Mouse (Mus musculus) liver (tissue): ENCODE measurements at regions not wholly inside any gene's neighbourhood (a gene's known extent, or its start where the extent isn't known, plus 50 kb on each side); places are given as distances from the start of the nearest gene placed in this dataset.

Source experiments
- DNase-seq: peaks from one replicate; pipeline ENCODE4 v3.0.0-alpha.2; 2020; ENCODE audit warnings: mixed read lengths

DNA sequence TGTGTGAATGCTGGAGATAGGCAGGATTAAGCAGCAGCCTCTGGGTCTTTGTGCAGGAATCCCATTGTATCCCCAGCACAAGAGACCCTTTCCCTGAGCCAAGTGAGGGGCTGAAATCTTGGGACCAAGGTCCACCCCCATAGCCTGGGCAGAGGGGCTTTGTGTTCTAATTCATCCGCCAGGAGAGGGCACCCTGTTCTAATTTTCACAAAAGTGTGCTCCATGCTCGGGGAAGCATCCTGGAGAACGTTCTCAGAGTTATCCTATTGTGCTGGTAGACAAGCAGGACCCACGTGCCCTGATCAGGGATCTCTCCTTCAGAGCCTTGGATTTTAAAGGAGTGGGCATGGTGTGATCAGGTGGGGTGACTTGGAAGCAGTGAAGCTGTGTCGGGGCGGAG is 191.5 kb upstream of the 4931429L15Rik start:
- no peak for DNase-seq

DNA sequence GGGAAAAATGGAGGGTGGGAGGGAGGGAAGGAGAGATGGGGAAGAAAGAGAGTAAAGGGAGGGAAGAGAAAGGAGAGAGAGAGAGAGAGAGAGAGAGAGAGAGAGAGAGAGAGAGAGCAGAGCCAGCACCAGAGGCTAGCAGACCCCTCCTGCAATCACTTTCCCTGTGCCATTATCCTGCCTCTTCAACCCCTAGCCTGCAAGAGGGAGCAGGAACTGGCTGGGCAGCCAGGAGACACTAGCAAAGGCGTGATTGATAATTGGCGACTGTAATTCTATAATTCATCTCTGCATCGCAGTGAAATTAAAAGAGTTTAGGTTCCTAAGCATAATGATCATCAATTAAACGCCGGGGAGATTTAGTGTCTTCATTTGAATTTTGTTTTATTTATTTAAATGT is 190.1 kb upstream of the 4931429L15Rik start:
- DNase-seq: no peak

DNA sequence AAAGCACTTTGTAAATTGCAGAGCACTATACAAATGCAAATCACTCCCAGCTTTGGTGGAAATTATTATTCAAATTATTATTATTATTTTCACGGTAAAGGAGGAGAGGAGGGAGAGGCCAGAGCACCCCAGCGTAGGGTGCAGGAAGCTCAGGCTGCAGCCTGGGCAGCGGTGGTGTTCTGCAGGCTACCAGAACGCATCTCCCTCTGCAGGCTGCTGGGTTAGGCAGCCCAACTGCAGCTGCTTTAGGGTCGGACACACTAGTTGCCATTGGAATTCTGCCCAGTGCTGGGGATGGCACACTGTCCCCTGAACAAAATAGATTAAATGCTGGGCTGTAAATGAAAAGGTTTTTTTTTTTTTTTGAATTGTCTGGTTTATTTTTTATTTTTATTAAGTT is 189.7 kb upstream of the 4931429L15Rik start:
- no peak for DNase-seq

DNA sequence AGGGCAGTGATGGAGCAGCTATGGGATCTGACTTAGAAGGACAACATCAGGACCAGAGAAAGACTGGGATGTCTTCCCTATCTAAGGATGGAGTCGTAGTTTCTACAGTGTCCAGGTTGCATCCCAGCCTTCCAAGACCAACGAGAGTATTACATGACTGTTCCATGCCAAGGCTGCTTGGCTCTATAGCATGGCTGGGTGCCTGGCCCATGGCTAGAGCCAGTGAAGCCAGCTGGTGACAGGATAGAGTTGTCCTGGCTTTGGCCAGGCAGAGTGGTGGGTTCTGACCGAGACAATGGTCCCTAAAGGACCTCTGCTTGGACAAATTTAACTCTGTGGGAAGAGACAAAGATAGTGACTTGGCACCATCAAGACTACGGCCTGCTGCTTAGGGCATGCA is 187.2 kb upstream of the 4931429L15Rik start:
- no peak for DNase-seq

DNA sequence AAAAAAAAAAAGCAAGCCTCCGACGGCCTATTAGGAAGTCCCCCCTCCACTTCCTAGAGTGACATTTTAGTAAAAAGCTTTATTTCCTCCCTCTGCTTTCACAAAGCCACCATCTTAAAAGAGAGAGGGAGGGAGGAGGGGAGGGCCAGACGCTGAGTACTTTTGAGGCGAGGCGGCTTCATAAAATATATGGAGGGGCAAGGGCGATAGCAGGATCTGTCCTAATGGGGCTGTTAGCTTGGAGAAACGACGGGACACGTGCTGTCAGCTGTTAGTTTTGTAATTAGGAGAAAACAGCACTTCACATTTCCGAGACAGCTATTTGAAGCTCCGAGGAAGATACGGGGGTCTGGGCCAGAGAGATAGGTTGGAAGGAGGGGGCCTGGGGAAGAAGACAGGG is 184.8 kb upstream of the 4931429L15Rik start:
- DNase-seq: no peak

DNA sequence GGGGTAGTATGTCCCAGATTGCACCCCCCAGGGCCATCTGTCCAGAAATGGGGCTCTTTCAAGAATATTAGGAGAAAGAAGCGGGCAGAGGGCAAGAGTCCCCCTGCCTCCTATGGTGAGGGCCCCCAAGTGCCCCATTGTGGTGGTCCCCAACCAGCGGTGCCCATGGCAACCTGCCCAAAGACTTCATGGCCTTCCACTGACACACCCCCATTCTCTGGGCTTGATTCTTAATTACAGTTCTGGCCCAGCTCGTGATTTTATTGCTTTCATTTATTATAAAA is 184.3 kb upstream of the 4931429L15Rik start:
- no peak for DNase-seq

DNA sequence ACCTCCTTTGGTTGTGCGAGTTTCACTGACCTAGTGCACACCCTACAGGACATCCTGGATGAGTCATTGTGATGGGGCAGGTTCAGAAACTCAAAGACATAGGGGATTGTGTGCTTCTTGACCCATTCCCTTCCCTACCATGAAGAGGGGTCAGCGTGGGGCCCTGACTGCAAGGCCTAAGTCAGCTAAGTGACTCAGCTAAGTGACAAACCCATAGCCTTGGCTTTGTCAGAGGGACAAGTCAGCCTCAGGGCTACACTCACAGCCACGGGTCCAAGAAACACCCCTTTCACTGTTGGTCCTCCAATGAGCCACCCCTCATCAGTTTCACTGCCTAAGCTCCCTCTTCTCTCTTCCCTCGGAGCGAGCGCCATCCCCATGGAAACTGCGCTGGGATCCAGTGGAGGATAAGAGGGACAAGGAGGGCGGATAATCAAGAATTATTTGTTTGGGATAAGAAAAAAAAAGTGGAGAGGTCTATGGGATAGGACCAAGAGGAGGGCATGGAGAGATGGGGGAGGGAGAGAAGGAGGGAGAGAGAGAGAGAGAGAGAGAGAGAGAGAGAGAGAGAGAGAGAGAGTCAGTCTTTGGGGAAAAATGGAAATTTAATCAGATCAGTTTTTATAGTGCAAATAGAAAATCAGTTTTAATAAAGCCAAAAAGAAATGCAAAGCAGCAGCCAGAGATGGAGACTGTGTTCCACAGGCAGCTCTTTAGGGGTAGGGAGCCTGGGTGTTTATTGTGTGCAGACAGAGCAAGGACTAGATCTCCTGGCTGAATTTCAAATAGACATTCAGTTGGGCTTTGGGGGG is 183.7 kb upstream of the 4931429L15Rik start:
- DNase-seq: no peak

DNA sequence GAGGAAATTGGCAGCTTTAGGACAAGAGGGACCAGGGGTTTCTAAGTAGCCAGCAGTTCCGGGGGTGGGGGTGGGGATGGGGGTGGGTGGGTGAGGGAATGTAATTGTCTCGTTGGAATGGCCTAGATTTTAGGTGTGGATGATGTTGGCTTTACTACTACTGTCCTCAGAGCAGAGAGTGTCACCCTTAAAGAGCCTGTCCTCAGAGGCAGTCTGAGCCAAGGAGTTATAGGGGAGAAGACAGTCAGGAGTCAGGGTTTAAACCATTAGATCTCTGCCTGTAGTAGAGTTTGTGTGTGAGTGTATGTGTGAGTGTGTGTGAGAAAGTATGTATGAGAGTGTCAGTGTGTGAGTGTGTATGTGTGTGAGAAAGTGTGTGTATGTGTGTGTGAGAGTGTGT is 179.6 kb upstream of the 4931429L15Rik start:
- no peak for DNase-seq

DNA sequence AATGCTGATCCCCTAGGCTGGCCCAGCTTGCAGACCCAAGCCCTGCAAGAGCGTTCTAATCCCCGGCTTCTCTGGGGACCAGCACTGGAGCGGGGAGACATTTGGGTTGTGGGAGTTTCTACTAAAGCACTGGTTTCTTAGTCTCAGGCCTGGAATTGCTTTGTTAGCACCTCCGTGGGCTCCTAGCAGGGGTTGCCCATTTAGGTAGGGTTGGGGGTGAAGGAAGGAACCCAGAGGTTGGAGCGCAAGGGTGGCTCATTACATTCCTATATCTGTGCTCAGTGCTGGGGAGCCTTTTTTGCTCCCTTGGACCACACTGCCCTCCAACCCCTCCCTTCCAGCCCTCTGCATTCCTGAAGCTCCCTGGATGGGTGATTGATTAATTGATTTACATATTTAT is 179.1 kb upstream of the 4931429L15Rik start:
- DNase-seq: no peak

DNA sequence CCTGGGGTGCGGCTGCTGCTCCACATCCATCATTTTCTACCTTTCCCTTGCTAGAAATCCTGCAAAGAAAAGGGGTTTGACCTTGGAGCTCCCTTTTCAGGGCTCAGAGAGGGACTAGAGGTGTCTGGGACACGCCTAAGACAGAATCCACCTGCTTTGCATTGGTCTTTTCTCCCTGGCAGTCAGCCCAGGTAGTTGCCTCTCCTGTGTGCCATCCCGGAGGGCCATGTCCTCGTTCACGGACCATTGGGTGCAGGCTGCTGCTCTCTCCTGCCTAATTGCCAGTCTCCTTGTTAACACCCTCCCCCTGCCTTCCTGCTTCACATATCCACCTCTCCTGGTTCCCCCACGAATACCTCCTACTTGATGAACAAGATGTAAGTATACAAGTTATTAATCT is 175.5 kb upstream of the 4931429L15Rik start:
- no peak for DNase-seq

DNA sequence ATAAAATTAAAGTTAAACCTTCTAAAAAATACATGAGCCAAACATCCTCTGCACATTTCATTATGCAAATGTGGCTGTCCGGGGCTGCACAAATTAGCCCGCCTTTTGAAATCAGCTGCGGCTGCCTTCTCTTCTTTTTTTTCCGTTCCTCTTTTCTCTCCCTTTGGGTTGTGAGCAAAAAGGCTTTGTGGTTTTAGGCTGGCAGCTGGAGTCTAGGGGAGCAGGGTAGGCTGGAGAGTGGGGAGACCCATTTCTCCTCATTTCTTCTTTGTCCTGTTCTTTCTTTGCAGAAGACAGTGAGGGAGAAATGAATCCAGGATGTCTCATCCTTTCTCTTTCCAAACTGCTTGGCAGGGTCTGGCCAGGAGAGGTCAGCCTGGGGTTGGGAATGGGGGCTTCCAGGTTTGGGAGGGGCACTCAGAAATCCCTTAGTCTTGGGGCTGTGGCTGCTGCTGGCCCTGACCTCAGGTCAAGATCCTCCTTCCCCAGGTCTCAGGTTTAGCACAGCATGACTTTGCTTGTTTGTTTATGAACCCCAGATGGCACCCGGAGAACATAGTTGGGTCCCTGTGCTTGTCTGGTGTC is 163.2 kb upstream of the 4931429L15Rik start:
- DNase-seq: no peak

DNA sequence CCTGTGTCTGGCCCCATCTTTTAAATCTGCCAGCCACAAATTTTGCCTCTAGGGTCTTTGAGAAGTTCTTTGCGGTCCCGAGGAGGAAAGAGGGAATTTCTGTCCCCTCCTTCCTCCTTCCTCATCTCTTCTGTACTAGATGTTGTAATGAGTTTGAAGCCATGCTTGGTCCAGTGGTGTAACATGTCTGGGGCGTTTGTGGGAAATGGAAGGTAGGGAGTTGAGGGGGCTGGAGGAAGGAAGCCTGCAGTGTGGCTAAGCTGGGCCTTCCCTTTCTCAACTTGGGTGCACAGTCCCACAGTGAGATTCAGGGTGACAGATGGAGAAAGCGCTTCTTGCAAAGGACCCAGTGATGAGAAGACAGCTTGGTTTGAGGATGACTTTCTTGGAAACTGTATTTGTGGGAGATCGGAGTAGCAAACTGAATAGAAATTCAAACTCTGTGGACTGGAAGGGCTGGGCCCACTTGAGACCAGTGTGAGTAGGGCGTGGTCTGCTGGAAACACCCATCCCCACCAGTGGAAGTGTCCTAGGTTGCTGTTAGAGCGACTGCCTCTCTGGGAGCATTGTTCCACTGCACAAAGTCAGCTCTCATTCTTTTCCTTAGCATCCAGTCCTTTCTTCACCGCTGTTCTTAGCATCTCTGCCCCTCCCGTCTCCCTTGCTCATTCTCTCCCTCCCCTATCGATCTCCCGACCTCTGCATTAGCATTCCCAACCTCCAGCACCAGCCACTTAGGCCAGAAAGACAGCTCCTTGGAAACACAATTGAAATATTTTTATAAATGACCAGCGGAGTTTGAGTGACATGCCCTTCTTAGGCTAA is 162.5 kb upstream of the 4931429L15Rik start:
- no peak for DNase-seq

DNA sequence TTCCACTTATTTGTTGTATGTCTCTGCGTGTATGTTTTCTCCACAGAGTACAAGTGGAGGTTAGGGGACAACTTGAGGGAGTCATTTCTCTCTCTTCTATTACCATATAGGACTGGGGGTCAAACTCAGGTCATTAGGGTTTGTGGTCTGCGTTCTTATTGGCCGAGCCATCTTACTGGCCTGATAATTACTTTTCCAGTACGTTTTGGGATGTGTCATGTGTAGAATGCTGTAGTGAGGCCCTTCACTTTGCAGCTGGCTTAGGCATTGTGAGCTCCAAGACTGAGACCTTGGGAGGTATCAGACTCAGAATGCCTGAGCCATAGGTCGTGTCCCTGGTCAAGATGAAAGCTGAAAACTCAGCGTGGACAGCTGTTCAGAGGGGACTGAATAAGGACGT is 161.7 kb upstream of the 4931429L15Rik start:
- DNase-seq: no peak

DNA sequence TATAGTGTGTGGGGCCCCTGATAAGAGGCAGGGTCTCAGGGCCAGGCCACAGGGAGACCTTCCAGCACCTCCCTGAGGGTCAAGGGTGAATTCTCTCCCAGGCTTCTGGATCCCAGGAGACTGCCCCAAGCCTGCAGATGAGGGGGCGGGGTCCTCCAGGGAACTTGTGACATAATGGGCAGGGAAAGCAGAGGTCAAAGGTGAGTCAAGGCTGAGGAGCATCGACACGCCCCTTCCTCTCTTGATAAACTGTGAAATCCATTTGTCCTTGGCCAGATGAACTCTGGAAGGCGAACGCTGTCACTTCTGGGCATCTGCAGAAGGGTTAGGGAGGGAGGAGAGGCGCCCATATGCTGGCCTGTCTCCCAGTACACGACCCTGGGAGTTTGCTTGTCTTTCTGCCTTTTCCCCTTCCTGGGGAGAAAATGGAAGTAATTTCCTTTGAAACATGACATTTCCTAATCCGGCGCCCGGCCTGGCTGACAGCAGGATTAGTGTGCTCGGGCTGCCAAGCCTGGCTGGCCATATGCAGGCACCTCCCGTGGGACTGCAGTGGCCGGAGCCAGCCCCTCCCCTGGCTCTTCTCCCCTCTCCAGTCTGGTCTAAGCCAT is 160.4 kb upstream of the 4931429L15Rik start:
- peak; percentile 43 for DNase-seq

DNA sequence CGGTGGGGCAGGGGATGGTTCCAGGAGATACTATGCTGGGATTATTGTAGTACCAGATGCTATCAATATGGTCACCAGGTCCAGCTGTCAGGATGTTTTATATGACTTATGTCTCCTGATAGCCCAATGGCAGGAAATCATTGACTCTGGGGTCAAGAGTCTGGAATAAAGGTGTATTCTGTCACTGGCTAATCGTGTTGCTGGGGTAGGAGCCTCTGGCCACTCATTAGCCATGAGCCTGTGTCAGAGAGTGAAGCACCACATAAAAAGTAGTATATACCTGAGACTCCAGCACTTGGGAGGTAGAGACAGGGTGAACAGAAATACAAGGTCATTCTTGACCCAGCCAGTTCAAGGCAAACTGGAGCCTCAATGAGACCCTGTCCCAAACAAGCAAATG is 158.8 kb upstream of the 4931429L15Rik start:
- DNase-seq: no peak

DNA sequence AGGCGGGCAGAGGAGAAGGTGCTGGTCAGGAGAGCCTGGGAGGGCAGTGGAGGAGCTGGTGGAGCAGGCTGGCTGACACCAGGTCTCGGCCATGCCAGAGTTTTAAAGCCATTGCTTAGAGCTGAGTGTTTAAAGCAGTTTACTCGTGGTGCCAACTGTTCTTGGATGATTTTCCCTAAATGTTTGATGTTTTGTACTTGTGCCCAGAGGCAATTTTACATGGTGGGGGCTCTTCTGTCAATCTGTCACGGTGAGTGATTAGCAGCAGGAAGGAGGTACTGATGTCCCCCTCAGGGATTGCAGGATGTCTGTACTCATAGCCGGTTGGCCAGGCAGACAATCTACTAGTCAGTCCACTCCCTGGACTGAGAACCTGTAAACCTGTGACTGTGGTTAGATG is 156.7 kb upstream of the 4931429L15Rik start:
- DNase-seq: no peak

DNA sequence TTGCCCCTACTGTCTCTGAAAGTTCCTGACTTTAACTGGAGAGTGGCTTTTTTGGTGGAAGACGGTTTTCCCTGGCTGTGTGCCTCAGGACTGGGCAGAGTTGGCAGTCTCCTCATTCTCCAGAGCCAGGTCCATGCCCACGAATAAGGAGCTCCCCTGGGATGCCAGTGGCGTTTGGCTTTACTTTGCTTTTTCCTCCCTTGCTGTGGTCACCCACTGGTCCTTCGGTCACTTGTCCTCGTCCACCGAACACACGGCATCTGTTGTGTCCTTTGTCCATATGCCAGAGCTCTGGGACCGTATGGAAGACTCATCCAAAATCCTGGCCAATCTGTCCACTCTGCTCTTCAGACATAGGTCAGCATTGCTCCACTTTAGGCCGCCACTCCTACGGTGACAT is 153.9 kb upstream of the 4931429L15Rik start:
- DNase-seq: no peak

DNA sequence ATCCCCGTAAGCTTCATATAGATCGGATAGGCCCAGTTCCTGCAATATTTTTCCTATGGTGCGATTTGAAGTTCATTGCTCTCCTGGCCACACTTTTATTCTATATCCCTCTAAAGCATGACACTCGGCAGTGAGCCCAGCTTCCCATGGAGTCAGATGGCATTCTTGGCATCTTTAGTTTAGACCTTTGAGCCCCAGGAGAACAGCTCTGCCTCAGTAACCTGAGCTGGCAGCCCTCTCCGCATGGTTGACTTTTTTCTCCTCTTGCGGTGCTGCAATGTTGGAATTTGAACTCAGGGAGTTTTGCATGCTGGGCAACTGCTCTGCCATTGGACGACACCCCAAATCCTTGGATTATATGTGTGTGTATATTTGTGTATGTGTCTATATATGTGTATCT is 149.7 kb upstream of the 4931429L15Rik start:
- no peak for DNase-seq

DNA sequence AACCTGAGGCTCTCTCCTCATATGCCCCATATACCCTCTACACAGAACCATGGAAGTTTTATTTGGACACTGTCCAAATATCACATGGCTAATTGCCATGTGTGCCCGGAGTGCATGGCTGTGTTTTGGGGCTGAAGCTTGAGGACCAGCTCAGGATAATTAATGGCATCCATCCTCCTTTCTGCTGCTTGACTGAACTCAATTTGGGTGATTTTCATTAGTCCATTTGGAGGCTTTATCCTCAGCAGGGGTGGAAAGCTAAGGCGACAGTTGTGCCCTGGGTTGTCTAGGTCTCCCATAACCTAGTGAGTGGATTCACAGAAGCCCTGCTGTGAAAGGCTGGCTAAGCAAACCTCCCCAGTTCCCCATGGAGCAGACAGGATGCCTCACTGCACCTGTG is 148.5 kb upstream of the 4931429L15Rik start:
- DNase-seq: no peak

DNA sequence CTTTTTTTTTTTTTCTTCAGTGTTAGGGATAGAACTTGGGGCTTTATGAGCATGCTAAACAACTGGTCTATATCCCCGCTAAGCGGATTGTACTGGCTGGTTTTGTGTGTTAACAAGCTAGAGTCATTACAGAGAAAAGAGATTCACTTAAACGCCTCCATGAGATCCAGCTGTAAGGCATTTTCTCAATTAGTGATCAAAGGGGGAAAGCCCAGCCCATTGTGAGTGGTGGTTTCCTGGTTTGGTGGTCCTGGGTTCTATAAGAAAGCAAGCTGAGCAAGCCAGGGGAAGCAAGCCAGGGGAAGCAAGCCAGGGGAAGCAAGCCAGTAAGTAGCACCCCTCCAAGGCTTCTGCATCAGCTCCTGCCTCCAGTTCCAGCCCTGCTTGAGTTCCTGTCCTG is 147.9 kb upstream of the 4931429L15Rik start:
- no peak for DNase-seq

DNA sequence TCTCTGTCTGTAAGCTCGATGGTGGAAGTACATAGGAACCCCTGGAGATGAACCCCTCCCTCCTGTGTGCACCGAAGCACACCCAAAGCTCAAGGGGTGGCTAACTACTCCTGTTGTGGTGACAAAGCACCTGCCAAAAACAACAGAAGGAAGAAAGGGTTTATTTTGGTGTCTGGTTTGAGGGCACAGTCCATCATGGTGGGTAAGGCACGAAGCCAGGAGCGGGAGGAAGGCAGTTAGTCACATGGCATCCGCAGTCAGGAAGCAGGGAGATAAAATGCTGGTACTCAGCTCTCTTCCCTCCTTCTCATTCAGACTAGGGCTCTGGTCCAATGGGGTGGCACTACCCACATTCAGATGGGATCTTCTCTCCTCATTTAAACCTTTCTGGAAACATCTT is 142.9 kb upstream of the 4931429L15Rik start:
- DNase-seq: no peak

DNA sequence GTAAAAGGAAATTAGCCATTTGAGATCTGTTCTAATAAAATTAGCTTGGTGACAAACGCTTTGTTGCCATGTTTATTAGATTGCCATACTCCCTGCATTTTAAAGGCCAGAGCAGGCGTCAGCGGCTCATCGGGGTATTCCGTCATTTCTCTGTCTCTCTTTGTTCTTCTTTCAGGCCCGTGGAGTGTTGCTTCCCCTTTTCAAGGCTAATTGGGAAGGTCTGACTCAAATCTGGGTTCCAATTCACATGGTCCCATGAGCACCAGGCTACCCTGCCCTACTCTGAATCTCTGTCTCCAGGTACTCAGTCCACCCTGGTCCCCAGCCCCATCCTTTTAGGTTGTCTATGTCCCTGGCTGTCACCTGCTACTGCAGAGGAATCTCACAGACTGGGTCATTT is 138.2 kb upstream of the 4931429L15Rik start:
- DNase-seq: no peak

DNA sequence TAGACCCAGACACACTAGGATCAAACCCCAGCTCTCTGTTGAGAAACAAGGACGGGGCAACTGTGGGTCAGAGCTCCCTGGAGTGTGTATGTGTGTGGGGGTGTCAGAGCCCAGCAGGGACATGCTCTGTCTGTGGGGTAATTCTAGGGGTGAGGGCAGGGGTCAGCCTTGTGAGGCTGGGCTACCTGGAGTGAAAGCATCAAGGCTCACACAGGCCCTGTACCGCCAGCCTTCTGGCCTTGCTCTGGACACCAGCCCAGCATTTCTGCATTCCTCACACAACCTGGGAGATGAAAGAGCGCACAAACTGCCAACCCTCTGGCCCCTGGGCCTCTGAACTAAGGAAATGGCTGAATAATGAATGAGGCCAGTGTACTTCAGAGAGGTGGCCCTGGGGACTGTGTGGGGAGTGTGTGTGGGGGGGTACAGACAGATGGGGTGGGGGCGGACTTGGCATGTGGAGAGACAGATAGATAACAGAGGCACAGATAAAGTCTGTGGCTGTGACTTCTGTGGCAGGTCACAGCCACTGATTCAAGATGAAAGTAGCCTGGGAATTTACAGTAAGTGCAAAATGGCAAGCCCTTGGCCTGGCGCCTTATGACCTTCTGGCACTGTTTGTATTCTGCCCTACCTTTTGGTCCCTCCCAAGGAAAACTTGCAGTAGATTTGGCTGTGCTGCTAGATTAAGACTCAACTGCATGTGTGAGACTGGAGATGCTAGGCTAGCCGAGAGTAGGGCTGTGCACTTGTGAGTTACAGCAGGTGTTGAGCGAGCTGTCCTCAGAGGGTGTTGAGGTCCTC is 135.2 kb upstream of the 4931429L15Rik start:
- no peak for DNase-seq
